Mouse (Mus musculus) activated CD4-positive, CD25-positive, alpha-beta regulatory T cell, adult 4 months (primary cell): ENCODE data around the gene Rabggta. TPM values are rescaled to one million over a fixed set of nuclear protein-coding genes. Genes with fewer than 3 reads are reported as not detected.

Experiments
- ATAC-seq: one replicate; pipeline ENCODE4 v1.8.0; 2017
- polyA plus RNA-seq, 2 experiments: library from polyadenylated mRNA; unstranded; fragments of 100-300 nt; shearing (Covaris generic); gene quantifications; one replicate each; pipeline ENCODE4 v1.2.1; 2017

The Rabggta gene
- polyA plus RNA-seq, 2 experiments from 2014 or later: 53.3 to 60.8 TPM

DNA sequence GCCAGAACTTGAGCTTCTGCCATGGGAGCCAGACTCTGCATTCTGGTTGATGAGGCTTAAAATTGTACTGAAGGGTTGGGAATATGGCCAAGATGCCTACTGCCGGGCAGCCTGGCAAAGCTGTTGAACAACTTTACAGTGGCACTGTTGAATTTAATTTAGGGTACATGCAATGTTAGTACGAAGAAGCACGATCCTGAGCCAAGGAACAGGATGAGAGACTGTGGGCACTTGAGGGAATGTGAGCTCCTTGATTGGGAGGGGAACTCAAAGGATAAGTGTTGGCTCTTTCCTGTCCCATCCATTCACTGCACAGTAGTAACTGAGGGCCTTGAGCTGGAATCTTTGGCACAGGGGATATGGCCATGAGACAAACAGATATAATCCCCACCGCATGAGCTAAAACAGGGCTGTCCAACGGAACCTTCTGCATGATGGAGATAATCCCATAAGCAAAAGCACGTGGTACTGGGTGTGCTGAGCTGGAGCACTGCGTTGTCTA, 8.5 kb upstream of the Rabggta start:
- ATAC-seq: no peak

DNA sequence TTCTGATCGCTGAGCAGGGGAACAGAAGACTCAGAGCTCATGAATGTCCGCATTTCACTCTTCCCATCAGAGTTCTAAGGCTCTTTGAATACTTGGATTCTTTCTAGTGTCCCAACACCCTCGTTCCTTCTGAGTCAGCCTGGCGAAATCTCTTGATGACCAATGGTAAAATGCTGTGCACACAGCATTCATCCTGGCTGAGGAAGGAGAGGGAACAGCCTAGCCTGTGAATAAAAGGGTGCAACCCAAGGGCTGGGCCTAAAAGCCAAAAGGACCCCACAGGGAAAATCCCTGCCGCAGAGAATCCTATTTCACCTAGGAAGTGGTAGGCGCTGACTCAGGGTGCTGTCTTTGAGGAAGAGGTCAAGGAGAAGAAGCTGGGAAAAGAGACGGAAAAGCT, 8.1 kb upstream of the Rabggta start:
- ATAC-seq: no peak

DNA sequence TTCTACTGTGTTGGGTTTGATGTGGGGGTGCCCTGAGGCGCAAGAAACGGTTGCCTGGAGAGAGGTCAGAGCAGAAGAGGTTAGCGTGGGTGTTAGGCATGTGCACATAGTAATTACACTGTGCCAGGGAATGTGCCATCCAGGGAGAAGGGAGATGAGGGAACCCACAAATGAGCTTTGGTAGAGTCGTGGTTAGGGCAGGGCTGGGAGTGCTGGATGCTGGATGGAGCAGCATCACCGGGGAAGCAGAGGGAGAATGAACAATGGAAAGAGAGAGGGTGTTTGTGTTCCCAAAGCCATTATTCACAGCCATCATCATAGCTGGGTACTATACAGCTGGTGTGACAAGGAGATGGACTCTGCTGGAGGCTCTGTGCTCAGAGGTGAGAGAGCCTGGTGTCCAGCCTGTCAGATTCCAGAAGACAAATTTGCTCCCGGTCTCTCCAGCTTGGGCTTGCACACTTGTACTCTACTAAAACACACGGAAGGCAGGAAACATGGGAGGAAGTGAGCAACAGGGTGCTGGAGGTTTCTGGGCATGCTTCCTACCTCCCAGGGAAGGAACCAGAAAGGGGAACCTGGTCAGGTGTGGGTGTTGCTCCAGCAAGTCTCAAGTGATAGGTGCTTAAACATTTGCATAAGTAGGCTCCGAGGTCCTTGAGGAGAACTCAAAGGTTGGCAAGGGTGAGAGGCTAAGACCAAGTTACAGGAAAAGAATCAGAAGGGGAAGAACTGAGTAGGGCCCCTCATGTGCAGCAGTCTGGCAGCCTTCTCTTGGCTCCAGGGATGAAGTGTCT, 6.0 kb upstream of the Rabggta start:
- ATAC-seq: no peak

DNA sequence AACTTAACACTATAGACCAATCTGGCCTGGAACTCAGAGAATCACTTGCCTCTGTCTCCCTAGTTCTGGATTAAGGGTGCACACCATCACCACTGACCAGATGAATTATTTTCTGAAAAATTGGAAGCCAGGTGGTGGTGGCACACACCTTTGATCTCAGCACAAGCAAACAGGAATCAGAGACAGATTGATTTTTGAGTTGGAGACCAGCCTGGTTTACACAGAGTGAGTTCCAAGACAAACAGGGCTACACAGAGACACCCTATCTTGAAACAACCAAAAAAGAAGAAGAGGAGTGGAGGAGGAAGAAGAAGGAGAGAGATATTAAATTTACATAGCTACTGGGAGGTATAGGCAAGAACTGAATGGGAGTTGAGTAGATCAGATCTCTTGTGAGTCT, 4.2 kb upstream of the Rabggta start:
- no peak for ATAC-seq

DNA sequence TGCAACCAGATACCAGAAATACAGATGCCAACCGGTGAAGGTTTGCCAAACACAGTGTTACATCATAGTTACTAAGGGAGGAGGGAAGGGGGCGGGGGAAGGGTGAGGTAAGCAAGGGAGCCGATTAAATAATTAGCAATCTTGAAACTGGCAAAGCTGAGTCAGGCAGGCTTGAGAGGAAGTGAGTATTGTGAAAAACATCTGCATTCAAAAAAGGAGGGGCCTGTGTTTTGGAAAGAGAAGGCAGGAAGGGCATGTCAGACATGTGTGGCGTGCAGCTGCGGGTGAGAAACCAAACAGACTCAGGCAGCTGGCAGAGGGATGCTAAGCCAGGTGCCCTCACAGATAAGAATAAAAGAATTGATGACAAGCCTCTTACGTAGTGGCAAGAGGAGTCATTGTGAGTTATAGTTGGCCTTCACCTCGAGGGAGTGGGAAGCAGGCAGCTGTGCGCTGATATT, 2.4 kb upstream of the Rabggta start:
- ATAC-seq: peak; percentile 85

DNA sequence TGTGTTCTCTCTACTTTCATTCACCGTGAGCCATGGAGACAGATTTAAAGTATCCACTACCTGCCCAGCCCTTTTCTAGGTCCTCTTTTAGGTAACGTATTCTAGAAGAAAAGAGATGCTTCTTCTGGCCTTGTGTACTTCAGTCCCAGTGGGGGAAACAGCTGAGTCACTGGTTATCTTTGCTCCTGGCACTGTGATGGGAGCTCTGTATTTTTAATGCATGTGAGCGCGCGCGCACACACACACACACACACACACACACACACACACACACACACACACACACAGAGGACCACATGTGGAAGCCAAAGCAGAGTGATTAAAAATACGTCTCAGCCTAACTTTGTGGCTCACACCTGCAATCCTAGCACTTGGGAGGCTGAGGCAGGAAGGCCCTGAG, 1.4 kb upstream of the Rabggta start:
- no peak for ATAC-seq

DNA sequence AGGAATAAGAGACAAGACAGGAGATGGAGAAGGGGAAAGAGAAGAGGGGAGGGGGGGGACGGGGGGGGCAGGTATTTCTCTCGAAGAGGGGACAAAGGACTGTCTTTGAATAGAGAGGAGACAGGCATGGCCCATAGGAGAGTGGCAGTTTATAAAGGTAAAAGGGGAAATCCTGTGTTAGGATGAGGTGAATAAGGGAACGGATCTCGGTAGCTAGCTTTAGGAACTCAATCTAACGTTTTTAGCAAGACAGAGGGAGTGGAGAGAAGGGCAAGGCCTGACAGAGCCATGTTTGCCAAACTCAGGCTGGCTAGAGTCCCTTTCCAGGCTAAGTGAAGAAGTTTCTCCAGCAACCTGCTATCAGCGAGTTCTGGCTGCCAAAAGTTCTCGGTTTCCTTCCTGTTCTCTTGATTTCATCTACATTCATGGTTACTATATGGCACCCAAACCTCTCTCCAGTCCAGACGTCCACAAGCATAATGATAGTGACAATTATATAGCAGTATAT, 429 bp upstream of the Rabggta start:
- ATAC-seq: no peak

DNA sequence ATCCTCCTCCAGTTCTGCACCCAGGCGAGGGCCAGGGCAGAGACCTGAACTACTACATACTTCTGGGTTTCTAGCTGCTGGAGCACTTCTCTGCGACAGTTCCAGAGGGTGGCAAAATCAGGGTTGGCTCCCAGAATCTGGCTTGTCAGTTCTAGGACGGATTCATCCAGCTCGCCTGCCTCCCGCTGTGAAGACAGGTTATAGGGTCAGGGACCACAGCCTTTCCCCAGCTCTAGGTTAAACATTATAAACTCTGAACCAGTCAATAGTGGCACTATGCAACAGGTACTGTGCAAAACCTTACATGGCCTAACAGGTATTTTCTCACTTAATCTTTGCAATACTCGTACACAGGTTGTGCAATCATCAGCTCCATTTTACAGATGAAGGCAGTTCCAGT, 987 bp downstream of the Rabggta start:
- no peak for ATAC-seq

DNA sequence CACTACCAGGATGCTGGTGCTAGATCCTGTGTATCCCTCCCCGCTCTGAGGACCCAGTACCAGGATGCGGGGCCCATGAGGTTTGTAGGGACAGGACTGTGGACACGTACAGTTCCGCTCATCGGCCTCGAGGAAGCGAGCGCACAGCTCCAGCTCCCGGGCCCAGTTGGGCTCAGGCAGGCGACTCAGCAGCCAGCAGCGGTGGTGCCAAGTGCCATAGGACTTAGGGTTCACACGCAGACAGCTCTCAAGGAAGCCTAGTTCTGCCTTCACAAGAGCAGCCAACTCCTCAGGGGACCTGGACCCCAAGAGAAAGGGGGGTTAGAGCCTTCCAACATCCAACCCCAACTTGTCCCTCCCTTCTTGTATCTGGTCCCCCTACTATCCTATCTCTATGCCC, 1.4 kb downstream of the Rabggta start:
- no peak for ATAC-seq

DNA sequence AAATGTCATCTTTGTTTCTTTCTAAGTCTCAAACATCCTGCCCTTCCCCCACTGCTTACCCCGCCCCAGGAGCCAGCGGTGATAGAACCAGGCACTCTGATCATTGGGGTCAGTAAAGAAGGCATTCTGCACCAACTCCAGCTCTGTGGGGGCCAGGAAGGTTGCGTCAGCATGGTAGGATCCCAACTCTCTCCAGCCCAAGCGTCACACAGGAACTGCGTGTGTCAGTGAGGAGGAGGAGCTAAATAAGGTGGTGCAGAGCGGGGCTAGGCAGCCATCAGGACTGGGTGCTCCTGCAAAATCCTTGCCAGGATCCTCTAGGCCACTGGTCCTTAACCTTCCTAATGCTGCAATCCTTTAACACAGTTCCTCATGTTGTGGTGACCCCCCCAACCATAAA, 2.3 kb downstream of the Rabggta start:
- ATAC-seq: no peak

DNA sequence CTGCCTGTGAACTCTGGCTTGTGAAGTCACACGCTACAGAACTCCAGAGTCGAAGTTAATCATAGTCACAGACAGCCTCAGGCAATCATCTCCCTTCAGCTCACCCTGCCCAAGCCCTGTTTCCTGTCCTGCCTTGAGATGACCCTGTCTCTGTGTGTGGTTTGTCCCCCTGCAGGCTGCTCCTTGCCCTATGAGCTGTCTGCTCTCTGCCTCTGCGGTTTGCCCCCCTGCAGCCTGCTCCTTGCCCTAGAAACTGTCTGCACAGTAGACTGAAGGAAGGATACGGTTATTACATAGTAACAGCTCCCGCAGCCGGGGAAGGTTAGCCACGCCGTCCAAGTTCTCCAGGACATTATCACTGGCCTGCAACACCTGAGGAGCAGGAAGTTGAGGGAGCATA, 5.2 kb downstream of the Rabggta start:
- no peak for ATAC-seq

DNA sequence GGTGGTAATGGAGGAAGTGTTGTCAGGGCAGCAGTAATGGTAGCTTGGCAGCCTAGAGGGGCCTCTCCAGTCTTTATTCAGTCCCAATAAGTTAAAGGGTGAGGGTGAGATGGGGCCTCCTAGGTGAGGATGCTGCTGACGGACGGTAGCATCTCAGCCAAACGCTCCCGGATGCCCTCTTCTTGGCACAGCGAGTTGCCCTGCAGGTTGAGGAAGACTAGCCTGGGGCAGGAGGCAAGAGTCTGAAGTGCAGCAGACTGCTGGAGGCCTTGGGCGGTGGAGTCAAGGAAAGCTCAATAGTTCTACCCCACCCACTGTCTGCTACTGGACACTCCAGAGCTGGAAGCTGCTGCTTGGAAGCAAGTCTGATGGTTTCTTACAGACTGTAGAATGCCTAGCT, 5.8 kb downstream of the Rabggta start:
- ATAC-seq: no peak

DNA sequence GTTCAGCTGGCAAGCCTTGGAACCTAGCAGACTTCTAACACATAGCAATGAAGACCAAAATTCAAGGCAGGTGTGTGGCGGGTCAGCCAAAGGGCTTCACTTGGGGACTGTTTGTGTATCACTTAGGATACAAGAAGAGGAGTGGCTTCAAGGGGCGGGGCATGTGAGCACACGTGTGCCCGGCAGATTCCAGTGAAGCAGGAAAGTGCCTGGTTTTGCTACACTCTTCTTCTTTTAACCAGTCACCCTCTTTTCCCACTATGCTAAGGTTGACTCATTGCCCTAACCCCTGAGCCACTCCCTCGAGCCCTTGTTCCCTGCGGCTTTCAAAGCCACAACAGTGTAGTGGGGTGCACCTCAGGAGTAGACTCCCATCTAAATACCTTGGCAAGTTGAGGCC, 7.2 kb downstream of the Rabggta start:
- no peak for ATAC-seq

DNA sequence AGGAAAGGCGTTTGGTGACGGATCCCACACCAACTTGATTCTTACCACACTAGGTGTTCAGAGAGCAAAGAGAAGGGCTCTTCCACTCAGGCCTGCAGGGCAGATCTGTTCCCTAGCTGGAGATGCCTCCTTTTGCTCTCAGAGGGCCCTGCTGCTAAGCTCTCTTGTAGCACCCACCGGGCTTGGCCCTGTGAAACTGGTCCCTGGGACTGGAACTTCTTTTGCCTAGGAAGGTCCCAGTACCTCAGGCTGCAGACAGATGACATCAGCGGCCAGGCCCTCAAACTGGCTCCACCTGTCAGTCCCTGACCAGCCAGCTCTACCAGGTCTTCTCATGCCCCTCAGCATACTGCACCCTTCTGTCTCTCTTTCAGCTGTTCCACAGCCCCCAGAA, 8.3 kb downstream of the Rabggta start, which contains the start of gene Tgm1:
TSS of gene Tgm1 (minus strand) at position 198 of the 394 bp plus-strand sequence.
- ATAC-seq: no peak

DNA sequence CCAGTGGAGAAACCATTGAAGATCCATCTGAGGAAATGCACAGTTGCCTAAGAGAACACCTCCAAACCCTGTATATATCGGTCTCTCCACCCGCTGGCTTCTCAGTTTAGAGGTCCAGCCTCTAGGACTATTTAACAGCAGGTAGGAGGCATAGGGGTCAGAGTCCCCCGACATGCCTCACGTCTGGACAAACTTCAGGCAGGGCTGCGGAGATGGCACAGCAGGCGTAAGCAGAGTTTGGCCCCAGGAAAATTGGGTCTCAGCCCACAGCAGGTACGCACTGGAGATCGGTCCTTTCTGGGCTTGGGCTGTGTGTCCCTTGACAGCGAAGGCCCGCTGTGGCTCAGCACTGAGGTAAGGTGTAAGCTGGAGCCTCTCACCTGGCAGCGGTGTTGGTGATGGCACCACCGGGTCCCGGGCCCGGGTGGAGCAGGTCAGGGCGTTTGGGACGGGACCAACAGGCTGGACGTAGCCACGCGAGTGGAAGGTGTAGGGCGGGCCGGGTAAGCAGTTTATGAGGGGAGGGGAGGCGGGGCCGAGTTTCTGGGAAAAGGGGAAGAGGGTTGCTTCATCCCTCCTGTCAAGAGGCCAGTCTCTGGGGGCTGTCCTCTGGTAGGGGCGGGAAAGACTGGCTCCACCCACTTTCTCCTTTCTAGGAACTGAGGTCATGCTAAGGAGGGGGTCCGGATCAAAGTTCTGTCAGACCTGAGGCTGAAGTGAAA, 8.9 kb downstream of the Rabggta start:
- ATAC-seq: no peak

DNA sequence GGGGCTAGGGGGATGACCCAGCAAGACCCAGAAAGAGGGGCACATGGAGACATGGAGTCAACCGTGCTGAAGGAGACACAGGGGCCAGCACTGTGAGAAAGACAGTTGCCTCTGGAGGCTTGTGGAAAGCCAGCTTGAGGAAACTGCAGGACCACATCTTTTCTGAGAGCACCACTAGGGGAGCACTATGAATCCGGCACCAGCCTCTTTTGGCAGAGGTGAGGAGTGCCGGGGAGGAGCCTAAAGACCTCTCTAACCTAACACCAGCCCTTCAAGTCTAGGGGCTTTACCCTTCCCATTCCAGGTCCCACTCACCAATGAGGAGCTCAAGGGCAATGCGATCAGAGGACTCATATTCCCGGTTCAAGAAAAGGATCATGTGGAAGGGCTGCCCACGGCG, 10.3 kb downstream of the Rabggta start:
- no peak for ATAC-seq

DNA sequence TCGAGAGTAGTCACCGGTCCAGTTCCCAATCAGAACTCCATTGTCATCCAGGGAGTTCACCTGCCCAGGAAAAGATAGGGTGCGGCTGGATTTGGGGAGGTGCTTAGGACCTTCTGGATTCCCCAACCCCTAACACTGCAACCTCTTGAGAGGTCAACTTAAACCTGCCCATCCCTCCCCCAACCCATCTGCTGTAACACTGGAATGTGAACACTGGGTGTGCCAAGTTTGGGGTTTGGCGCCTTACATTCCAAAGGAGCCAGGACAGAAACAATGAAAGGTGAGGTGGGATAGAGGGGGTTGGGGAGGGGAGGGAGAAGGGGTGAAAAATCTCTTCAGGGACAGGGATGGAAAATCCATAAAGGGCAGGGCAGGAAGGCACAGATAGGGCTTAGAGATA, 12.6 kb downstream of the Rabggta start:
- ATAC-seq: no peak

DNA sequence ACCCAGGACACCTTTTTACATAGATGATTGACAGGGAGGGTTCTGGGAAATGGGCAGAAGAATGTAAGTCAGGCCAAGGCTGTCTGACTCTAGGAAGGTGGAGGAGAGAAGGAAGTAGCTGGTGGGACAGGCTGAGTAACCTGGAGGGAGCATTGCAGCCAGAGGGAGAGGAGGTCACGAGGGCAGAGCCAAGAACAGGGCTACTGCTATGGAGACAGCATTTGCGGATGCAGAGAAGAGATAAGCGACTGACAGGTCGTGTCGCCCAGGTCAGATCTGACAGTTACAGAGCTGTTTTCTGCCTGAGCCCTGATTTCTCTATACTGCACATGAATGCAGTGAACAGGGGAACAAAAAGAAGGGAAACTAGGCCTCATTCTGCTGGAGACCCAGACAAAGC, 14.7 kb downstream of the Rabggta start:
- ATAC-seq: no peak

DNA sequence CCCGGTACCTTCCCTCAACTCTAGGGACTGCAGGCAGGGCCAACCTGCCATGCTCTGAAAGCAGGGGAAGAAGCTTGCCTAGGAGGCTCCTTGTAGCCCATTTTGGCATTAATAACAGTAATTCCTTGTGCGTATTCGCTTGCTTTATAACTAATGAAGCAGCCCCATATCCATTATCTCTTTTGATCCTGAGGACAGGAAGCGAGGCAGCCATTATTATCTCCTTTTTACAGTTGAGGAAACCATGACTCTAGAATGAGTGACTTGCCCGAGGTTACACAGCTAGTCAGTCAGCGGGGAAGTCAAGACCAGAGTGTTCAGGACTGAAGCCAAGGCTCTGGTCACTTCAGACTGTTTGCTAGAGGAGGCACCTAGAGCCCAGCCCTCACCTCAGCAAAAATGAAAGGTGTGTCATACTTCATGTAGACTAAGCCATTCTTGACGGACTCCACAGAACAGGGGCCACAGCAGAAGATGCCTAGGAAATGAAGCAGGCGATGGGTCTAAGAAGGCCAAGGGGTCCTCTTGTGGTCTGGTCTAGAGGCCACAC, 15.9 kb downstream of the Rabggta start:
- no peak for ATAC-seq

DNA sequence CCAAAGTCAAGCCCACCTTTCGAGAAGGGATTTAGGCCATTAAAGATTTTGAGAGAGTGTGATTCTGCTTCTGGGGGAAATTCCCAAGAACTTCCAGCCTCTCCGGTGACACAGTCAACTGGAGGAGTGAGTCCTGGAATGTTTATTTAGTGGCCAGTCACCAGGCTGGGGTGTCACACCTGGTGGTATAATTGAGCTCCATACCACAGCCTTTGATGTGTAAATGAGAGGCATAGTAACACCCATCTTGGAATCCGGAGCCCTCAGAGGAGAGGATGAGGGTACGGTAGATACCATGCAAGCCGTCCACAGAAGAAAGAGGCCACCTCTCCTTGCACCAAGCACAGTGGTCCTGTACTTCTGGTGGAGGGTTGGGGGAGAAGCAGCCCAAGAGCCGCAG, 19.3 kb downstream of the Rabggta start:
- ATAC-seq: no peak

DNA sequence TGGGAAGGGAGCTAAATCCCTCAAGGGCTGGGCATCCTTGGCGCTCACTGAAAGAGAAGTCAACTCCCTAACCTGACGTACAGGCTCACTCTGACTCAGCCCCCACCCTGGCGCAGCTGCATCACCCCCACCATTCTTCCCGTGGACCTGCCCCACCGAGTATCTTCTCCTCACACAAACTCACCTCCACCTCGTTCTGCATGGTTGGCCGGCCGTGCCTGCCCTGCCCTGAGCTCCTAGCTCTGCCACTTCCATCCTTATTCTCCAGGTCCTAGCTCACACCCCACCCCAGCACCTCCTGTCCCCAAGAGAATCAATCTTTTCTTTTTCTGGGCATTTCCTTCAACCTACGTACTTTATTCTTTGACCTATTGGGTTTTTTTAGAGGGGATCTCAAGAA, 20.9 kb downstream of the Rabggta start:
- ATAC-seq: no peak

DNA sequence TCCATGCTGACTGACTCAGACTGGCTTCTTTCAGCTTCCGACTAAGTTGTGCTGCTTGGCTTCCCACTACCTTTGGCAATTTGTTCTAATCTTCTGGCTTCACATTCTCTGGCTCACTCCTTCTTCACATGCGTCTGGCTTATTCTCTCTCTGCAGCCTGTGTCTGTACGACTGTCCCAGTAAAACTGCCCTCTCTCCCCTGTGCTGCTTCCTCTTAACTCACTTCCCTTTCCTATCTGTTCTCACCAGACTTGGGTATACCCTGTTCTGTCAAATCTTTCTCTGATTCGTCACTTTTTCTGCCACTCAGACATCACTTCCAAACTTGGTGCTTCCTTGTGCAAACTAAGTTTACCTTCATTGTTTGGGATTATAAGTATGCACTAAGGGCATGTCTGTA, 24.8 kb downstream of the Rabggta start:
- ATAC-seq: no peak

DNA sequence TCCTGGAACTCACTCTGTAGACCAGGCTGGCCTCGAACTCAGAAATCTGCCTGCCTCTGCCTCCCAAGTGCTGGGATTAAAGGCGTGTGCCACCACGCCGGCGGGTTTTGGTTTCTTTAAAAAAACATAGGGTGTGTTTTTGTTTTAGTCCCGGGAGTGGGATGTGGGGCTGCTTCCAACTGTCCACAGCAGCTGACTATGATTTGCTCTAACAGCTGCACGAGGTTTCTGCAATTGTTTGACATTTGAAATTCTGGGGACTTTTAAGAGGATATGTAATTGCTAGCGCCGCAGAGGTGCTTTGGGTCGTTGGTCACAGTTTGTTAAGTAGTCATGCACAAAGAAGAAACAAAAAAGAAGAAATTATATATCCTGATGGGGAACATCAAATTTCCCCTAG, 32.6 kb downstream of the Rabggta start:
- ATAC-seq: no peak

DNA sequence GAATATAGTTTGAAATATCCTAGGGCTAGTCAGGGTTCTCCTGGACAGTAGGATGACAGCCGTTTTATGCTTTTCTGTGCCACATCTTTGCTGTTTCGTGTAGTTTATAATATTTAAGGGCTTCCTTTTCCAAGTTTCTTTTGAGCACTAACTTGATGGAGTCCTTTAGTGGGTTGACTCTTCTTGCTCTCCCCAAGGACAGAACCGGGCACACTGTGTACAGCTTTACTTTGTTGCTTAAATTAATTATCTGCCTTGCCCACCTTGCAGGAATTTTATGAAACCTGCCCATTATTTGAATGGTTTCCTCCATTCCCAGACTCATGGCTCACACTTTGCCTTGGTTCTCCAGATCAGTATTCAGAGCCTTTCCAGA, 40.0 kb downstream of the Rabggta start:
- ATAC-seq: no peak
